Mouse (Mus musculus): Measurements from ENCODE around the gene Acin1.

DNA sequence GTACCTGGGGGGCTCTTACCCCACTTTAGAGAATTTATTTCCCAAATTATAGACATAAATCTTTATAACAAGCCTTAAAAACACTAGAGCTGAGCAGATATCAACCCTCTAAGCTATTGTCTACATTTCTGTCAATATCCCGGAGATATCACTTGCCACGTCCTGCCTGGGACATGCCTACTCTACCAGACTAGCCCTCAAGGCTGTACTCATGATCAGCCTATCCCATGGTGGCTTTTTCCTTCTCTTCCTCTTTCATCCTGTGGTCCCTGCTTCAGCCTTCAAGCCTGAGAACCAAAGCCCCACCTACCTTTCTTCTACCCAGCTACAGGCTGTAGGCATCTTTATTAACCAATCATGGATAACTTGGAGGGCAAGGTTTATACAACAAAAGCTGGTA is 56.9 kb downstream of the Acin1 start:
- TF ChIP-seq POLR2A (IDR thresholded peaks at IDR 0.05; ENCODE audit: low read depth, low read length) (no peak), CTCF (IDR thresholded peaks at IDR 0.05; ENCODE audit: extremely low read depth, insufficient read length, insufficient replicate concordance, low read depth, low read length) (no peak)

Data from small intestine, adult 2 months (tissue).